Comparison of ENCODE assay signal across 8 mouse cellular contexts in the genomic region with DNA sequence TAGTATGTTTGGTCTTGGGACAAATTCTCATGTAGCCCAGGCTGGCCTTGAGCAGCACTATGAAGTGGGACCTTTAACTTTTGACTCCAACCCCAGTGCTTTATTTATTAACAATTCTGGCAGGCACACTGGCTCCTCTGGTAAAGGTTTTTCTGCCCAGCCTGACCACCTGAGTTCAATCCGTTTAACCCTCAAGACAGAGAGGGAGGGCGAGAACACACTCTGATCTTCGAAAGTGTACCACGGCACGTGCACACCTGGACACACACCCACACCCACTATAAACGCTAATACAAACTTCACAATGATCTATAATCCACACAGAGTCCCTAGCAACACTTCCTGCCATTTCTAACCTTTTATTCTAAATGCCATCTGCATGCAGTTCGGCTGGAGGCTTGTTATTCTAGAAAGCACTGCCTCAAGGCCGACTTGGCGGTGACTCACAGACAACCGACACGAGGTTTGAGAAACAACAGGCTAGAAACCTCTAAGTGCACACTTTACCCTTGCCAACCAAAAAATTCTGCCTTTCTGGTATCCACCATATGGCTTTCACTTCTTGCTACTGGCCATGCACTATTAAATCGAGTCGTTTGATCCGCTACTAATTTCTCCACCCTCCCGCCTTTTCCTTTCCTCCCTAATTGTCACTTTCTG. TPM values are rescaled to one million over a fixed set of nuclear protein-coding genes. Genes with fewer than 3 reads are reported as not detected.
DNase-seq lines count a peak whose midpoint lies in the region; ATAC-seq and TF ChIP-seq lines count a peak whose summit lies in the region.

No protein-coding gene starts in this region.

- peak overlapping the region; percentile 76 for H3K9ac ChIP-seq in midbrain, embryonic 16.5 days (ENCODE audit: low read depth, low read length)

- ATAC-seq in inflammation-experienced regulatory T-cells, adult 6 months = peak; percentile 51
- ATAC-seq in midbrain, embryonic 16.5 days = peak; percentile 29

- DNase-seq in layer of hippocampus, adult 2 months (ENCODE audit: low spot score in 2 of 2) = no peak
- DNase-seq in layer of hippocampus, adult 9-10 months (ENCODE audit: low spot score) = no peak
- no peak for DNase-seq in embryonic facial prominence, embryonic 10.5 days (ENCODE audit: low spot score)
- no peak for DNase-seq in layer of hippocampus, postnatal 36 days
- no peak for DNase-seq in left cerebral cortex, adult 9 months (ENCODE audit: low spot score in 2 of 2)

- peaks cover 5% of the 10 kb centered on the region; the same call in 1 of the 2 replicates for H3K27me3 ChIP-seq in E14TG2a.4 (ENCODE audit: insufficient read depth, low read length)
- H3K27me3 ChIP-seq in embryonic facial prominence, embryonic 10.5 days (replicated peaks; ENCODE audit: low read depth, poor library complexity, severe bottlenecking) = no peaks in the 10 kb centered on the region
- H3K27me3 ChIP-seq in midbrain, embryonic 16.5 days (ENCODE audit: control insufficient read depth, insufficient read depth, low read depth, low read length) = no peaks in the 10 kb centered on the region

- peak overlapping the region; percentile 66 for H3K4me3 ChIP-seq in layer of hippocampus, adult 2 months
- peak overlapping the region; percentile 94 for H3K4me3 ChIP-seq in E14TG2a.4 (replicated peaks; ENCODE audit: low read length)
- peak overlapping the region; percentile 70 for H3K4me3 ChIP-seq in embryonic facial prominence, embryonic 10.5 days
- peak overlapping the region; percentile 77 for H3K4me3 ChIP-seq in midbrain, embryonic 16.5 days (ENCODE audit: low read depth, low read length)

- no peaks in the 10 kb centered on the region for H3K9me3 ChIP-seq in E14TG2a.4 (ENCODE audit: low read length)
- H3K9me3 ChIP-seq in embryonic facial prominence, embryonic 10.5 days = no peaks in the 10 kb centered on the region
- H3K9me3 ChIP-seq in midbrain, embryonic 16.5 days (replicated peaks; ENCODE audit: control insufficient read depth, low read length, poor library complexity, severe bottlenecking) = no peaks in the 10 kb centered on the region

- H3K4me2 ChIP-seq in midbrain, embryonic 16.5 days (ENCODE audit: low read length) = peak overlapping the region; percentile 88

- no peak for TF ChIP-seq CTCF in layer of hippocampus, adult 2 months (conservative IDR thresholded peaks at IDR 0.05)
- TF ChIP-seq CTCF in E14TG2a.4 (conservative IDR thresholded peaks at IDR 0.05; ENCODE audit: low read length) = no peak

- peaks cover 34% of the 10 kb centered on the region for H3K36me3 ChIP-seq in E14TG2a.4 (ENCODE audit: insufficient read depth, low read length)
- peaks cover 34% of the 10 kb centered on the region for H3K36me3 ChIP-seq in embryonic facial prominence, embryonic 10.5 days (replicated peaks)
- H3K36me3 ChIP-seq in midbrain, embryonic 16.5 days (ENCODE audit: control insufficient read depth, insufficient read depth, low read length) = peaks cover 11% of the 10 kb centered on the region; the same call in 1 of the 2 replicates

- WGBS in embryonic facial prominence, embryonic 10.5 days = 19% methylated on average over 15 of the region's 15 CpGs
- WGBS in midbrain, embryonic 16.5 days = 17% methylated on average over 15 of the region's 15 CpGs

- H3K27ac ChIP-seq in layer of hippocampus, adult 2 months = peak overlapping the region; percentile 86
- H3K27ac ChIP-seq in embryonic facial prominence, embryonic 10.5 days (replicated peaks) = peak overlapping the region; percentile 88
- no peak overlapping the region; the same call in 1 of the 2 replicates for H3K27ac ChIP-seq in midbrain, embryonic 16.5 days (ENCODE audit: low read length)

- peaks cover 35% of the 10 kb centered on the region for H3K4me1 ChIP-seq in E14TG2a.4 (replicated peaks; ENCODE audit: low read depth, low read length)
- H3K4me1 ChIP-seq in embryonic facial prominence, embryonic 10.5 days = peaks cover 28% of the 10 kb centered on the region
- H3K4me1 ChIP-seq in midbrain, embryonic 16.5 days (ENCODE audit: control insufficient read depth, insufficient read depth, low read length) = peaks cover 10% of the 10 kb centered on the region

RNA-seq across cellular contexts. Expression of a gene that starts 0.8 kb away (rescaled TPM):
- total RNA-seq in layer of hippocampus, adult 2 months (2021) = 10 to 100 TPM; 17.1 to 17.2 TPM
- 105 and 106 TPM in 2 replicates for polyA plus RNA-seq in embryonic facial prominence, embryonic 10.5 days (2016; fragmentation: Nextera tagmentation; extraction: Ambion mirVana)
- polyA plus RNA-seq in inflammation-experienced regulatory T-cells, adult 6 months (2017; shearing (Covaris generic)) = 10 to 100 TPM; 28.7 to 35.6 (median 29.5) TPM
- 23.5 and 24.1 TPM in 2 replicates for polyA plus RNA-seq in midbrain, embryonic 16.5 days (2015; fragmentation: Nextera tagmentation; extraction: Ambion mirVana)
- 10 to 100 TPM; 17.4 to 19.2 TPM for total RNA-seq in layer of hippocampus, postnatal 36 days (2021)
